Mouse (Mus musculus) heart, embryonic 11.5 days (tissue): ENCODE results near the gene Adap2. TPM values are rescaled to one million over a fixed set of nuclear protein-coding genes. Genes with fewer than 3 reads are reported as not detected.
A peak's percentile ranks its signal among the peaks of the same experiment; 100 is the strongest.

ENCODE experiments used
- ATAC-seq: fragments of 200-750 bp; cut with Nextera tagmentation; replicated peaks from 2 replicates; pipeline ENCODE4 v1.8.0; 2017; ENCODE audit warnings: moderate library complexity; ENCODE audit not compliant: insufficient number of reproducible peaks, low FRiP score, low TSS enrichment
- H3K27ac ChIP-seq: fragments of 300-500 bp; sonication (generic); 2 replicates; pipeline ENCODE4 v1.5.1; 2014; ENCODE audit warnings: mild to moderate bottlenecking, low read depth, low read length
- H3K27me3 ChIP-seq: fragments of 300-500 bp; sonication (generic); 2 replicates; pipeline ENCODE4 v1.6.1; 2014; ENCODE audit warnings: mild to moderate bottlenecking, low read length, mixed read lengths; ENCODE audit not compliant: control insufficient read depth, insufficient read depth
- H3K36me3 ChIP-seq: fragments of 300-500 bp; sonication (generic); 2 replicates; pipeline ENCODE4 v1.6.1; 2014; ENCODE audit warnings: mild to moderate bottlenecking, low read length, moderate library complexity, mixed read lengths; ENCODE audit not compliant: control insufficient read depth, insufficient read depth
- H3K4me1 ChIP-seq: fragments of 300-500 bp; sonication (generic); 2 replicates; pipeline ENCODE4 v1.6.1; 2014; ENCODE audit warnings: low read length; ENCODE audit not compliant: control insufficient read depth, insufficient read depth
- H3K4me2 ChIP-seq: fragments of 300-500 bp; sonication (generic); 2 replicates; pipeline ENCODE4 v1.6.1; 2014; ENCODE audit warnings: mild to moderate bottlenecking, moderate library complexity
- H3K4me3 ChIP-seq: fragments of 300-500 bp; sonication (generic); 2 replicates; pipeline ENCODE4 v1.5.1; 2014; ENCODE audit warnings: low read depth, low read length
- H3K9ac ChIP-seq: fragments of 300-500 bp; sonication (generic); 2 replicates; pipeline ENCODE4 v1.6.1; 2014; ENCODE audit warnings: mild to moderate bottlenecking, low read depth, low read length, moderate library complexity
- H3K9me3 ChIP-seq: fragments of 300-500 bp; sonication (generic); replicated peaks from 2 replicates; pipeline ENCODE4 v1.6.1; 2016; ENCODE audit warnings: low read length; ENCODE audit not compliant: control insufficient read depth
- WGBS: fragments of 180-500 bp; shearing (Covaris S2); extraction: QIAGEN DNeasy Blood & Tissue Kit; methylation state at CpG from one replicate; pipeline ENCODE4 v1.1.7; 2014; ENCODE audit not compliant: insufficient replicate concordance; 5-methylcytosine and 5-hydroxymethylcytosine counted together
- polyA plus RNA-seq: library from polyadenylated mRNA; unstranded; fragments of >200 nt; fragmentation: Nextera tagmentation; extraction: Ambion mirVana; gene quantifications from 2 replicates; pipeline ENCODE4 v1.2.1, GENCODE M21; 2014

Adap2 gene
- polyA plus RNA-seq, 1 experiment from 2014 or later = 0.73 TPM

- Histone ChIP-seq H3K27me3 (no peaks in the 10 kb centered on the region), H3K36me3 (peaks cover 3% of the 10 kb centered on the region; the same call in 1 of the 2 replicates), H3K4me1 (peaks cover 6% of the 10 kb centered on the region; the same call in 1 of the 2 replicates), H3K4me3 (peak within 1 kb of the TSS; percentile 91), H3K4me2 (peak within 1 kb of the TSS; percentile 72), H3K9me3 (no peaks in the 10 kb centered on the region), H3K9ac (peak within 1 kb of the TSS; percentile 95), H3K27ac (peak within 1 kb of the TSS; percentile 97)
- WGBS = under 1% methylated on average over 78 of the region's 78 CpGs
- peak; percentile 92 for ATAC-seq
Measured at GRCm38 (mm10) chr11:80208860-80209800, 55.2 kb downstream of the Adap2 start, which contains the start of gene Rhot1. Gene Rhot1, plus strand, starts transcription at chr11:80209019.

- peak overlapping the region; percentile 72 for H3K4me2 ChIP-seq
- ATAC-seq = no peak
- 47% methylated on average over 6 of the region's 6 CpGs for WGBS
- peaks cover 8% of the 10 kb centered on the region for H3K36me3 ChIP-seq
- peak overlapping the region; percentile 91 for H3K4me3 ChIP-seq
- H3K4me1 ChIP-seq = peaks cover 6% of the 10 kb centered on the region; the same call in 1 of the 2 replicates
- no peaks in the 10 kb centered on the region for H3K9me3 ChIP-seq
- no peaks in the 10 kb centered on the region for H3K27me3 ChIP-seq
- H3K27ac ChIP-seq = no peak overlapping the region
- H3K9ac ChIP-seq = no peak overlapping the region
Measured at GRCm38 (mm10) chr11:80210321-80210720, 56.4 kb downstream of the Adap2 start.

- Histone ChIP-seq H3K36me3 (peaks cover 8% of the 10 kb centered on the region), H3K27me3 (no peaks in the 10 kb centered on the region), H3K9me3 (no peaks in the 10 kb centered on the region), H3K9ac (no peak overlapping the region), H3K27ac (no peak overlapping the region), H3K4me2 (no peak overlapping the region), H3K4me1 (peaks cover 6% of the 10 kb centered on the region; the same call in 1 of the 2 replicates), H3K4me3 (no peak overlapping the region)
- 90% methylated on average over 2 of the region's 2 CpGs for WGBS
- ATAC-seq = no peak
Measured at GRCm38 (mm10) chr11:80212282-80212681, 58.4 kb downstream of the Adap2 start.

GRCm38 (mm10) chr11:80215291-80215690, 61.4 kb downstream of the Adap2 start:
- H3K9ac ChIP-seq = no peak overlapping the region
- H3K27me3 ChIP-seq = no peaks in the 10 kb centered on the region
- no peak overlapping the region for H3K27ac ChIP-seq
- 89% methylated on average over 3 of the region's 3 CpGs for WGBS
- peaks cover 4% of the 10 kb centered on the region; the same call in 1 of the 2 replicates for H3K4me1 ChIP-seq
- ATAC-seq = no peak
- H3K4me2 ChIP-seq = no peak overlapping the region
- peaks cover 8% of the 10 kb centered on the region for H3K36me3 ChIP-seq
- H3K4me3 ChIP-seq = no peak overlapping the region
- H3K9me3 ChIP-seq = no peaks in the 10 kb centered on the region

GRCm38 (mm10) chr11:80218657-80219293, 64.9 kb downstream of the Adap2 start:
- Histone ChIP-seq H3K36me3 (peaks cover 7% of the 10 kb centered on the region), H3K9me3 (no peaks in the 10 kb centered on the region), H3K9ac (no peak overlapping the region; the same call in 1 of the 2 replicates), H3K4me1 (no peaks in the 10 kb centered on the region), H3K27ac (no peak overlapping the region), H3K4me2 (no peak overlapping the region), H3K27me3 (no peaks in the 10 kb centered on the region), H3K4me3 (no peak overlapping the region)
- WGBS = 79% methylated on average over 11 of the region's 11 CpGs
- no peak for ATAC-seq

Other genes with a start within 250 kb of the Adap2 start
- gene Utp6, start 191.7 kb upstream of the Adap2 start, polyA plus RNA-seq = 47.3 and 52.8 TPM in 2 replicates
- gene Suz12, start 161.0 kb upstream of the Adap2 start, polyA plus RNA-seq = 16.9 and 22.0 TPM in 2 replicates
- gene Crlf3, start 73.1 kb upstream of the Adap2 start, polyA plus RNA-seq = 41.3 and 45.1 TPM in 2 replicates
- gene Atad5, start 64.7 kb upstream of the Adap2 start, polyA plus RNA-seq = 8.1 and 8.9 TPM in 2 replicates
- 28.2 and 31.5 TPM in 2 replicates for gene Tefm, start 11.9 kb upstream of the Adap2 start, polyA plus RNA-seq
- gene Rnf135, start 29.7 kb downstream of the Adap2 start, polyA plus RNA-seq = 6.1 and 8.3 TPM in 2 replicates
- 65.2 and 68.7 TPM in 2 replicates for gene Rhot1, start 54.9 kb downstream of the Adap2 start, polyA plus RNA-seq
- gene Rhbdl3, start 146.8 kb downstream of the Adap2 start, polyA plus RNA-seq = 0.27 and 0.35 TPM in 2 replicates
- 14.6 and 14.8 TPM in 2 replicates for gene 5730455P16Rik, start 223.9 kb downstream of the Adap2 start, polyA plus RNA-seq
- gene Zfp207, start 229.2 kb downstream of the Adap2 start, polyA plus RNA-seq = 189 and 200 TPM in 2 replicates